Mouse (Mus musculus): ENCODE measurements around the gene Pdc. TPM values are rescaled to one million over a fixed set of nuclear protein-coding genes. Genes with fewer than 3 reads are reported as not detected.

Gene Pdc
- polyA plus RNA-seq (2015; fragmentation: Illumina TruSeq; extraction: RNeasy Lipid Tissue Mini Kit (QIAGEN cat#74804); ENCODE audit: insufficient read depth, low replicate concordance) = not detected

DNA sequence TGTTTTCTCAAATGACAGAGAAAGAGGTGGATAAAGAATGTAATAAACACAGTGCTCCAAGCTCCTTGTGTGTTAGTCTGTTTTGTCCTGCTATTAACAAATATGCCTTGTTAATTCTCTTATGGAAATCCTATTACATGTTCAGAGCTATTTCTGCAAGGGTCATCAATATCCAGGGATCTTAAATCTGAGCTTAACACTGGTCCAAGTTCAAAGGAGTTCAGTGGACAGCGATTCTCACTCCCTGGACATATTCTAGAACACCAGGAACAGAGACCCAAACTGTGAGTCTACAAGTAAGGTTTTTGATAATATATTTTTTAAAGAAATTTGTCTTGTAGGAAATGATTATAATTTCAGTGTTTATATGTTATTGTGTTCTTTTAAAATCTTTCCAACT, at the start of gene Pdc:
TSS of gene Pdc (plus strand) at position 213 of the 400 bp plus-strand sequence.

Other genes with a start within 250 kb of the Pdc start
- gene Ptgs2, start 219.4 kb upstream of the Pdc start, polyA plus RNA-seq (2015; fragmentation: Illumina TruSeq; extraction: RNeasy Lipid Tissue Mini Kit (QIAGEN cat#74804); ENCODE audit: insufficient read depth, low replicate concordance) = 0.47 TPM
- 319 TPM for gene Tpr, start 73.4 kb downstream of the Pdc start, polyA plus RNA-seq (2015; fragmentation: Illumina TruSeq; extraction: RNeasy Lipid Tissue Mini Kit (QIAGEN cat#74804); ENCODE audit: insufficient read depth, low replicate concordance)
- gene Odr4, start 73.7 kb downstream of the Pdc start, polyA plus RNA-seq (2015; fragmentation: Illumina TruSeq; extraction: RNeasy Lipid Tissue Mini Kit (QIAGEN cat#74804); ENCODE audit: insufficient read depth, low replicate concordance) = 60.6 TPM
- gene Prg4, start 146.7 kb downstream of the Pdc start, polyA plus RNA-seq (2015; fragmentation: Illumina TruSeq; extraction: RNeasy Lipid Tissue Mini Kit (QIAGEN cat#74804); ENCODE audit: insufficient read depth, low replicate concordance) = 2.2 TPM

Measured in spleen, adult 10 weeks (tissue).